8 mouse cellular contexts compared by ENCODE assay signal in the genomic region with DNA sequence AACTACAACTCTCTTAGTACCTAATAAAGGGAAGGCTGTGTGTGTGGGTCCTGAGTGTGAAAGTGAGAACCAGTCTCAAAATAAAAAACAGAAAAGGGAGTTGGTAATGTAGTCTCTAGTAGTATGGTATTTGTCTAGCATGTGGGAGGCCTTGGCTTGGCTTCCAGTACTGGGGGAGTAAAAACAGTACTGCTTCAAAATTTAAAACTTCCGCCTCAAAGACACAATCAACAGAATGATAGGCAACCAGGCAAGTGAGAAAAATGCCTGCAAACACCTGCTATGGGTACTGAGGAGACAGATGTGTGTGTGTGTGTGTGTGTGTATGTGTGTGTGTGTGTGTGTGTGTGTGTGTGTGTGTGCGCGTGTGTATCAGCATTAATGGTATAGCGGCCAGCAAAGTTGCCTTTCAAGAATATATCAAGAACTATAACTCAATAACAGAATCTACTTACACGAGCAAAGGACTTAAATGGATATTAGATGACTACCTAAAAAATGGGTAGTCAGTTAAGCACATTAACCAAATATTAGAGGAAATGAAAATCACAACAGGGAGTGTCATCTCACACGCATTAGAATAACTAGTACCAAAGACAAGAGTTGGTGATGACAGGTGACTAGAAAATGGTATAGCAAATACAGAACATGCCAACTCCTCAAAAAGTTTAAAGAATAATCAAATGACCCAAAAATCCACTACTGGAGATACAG. TPM values are rescaled to one million over a fixed set of nuclear protein-coding genes. Genes with fewer than 3 reads are reported as not detected.
DNase-seq lines count a peak whose midpoint lies in the region; ATAC-seq lines count a peak whose summit lies in the region.

No protein-coding gene starts in this region.

- intact Hi-C loops in left cerebral cortex, postnatal 36 days (cut with DNase I), result no loop called here

- no peaks in the 10 kb centered on the region for H3K27me3 ChIP-seq in heart, embryonic 11.5 days (ENCODE audit: control insufficient read depth, insufficient read depth, low read length)
- no peaks in the 10 kb centered on the region for H3K27me3 ChIP-seq in lung, embryonic 16.5 days (ENCODE audit: control insufficient read depth, insufficient read depth, low read depth, low read length)

- no peak for DNase-seq in heart, adult 9 months (ENCODE audit: low spot score in 2 of 2)
- no peak for DNase-seq in lung, postnatal 36 days
- DNase-seq in left cerebral cortex, postnatal 36 days (ENCODE audit: low spot score in 2 of 2), result peak; percentile 34 to 45
- DNase-seq in right cerebral cortex, postnatal 25 days, result peak; percentile 35
- no peak for DNase-seq in embryo, embryonic 10.5 days (ENCODE audit: low spot score)

- peaks cover 5% of the 10 kb centered on the region; the same call in 1 of the 2 replicates for H3K4me1 ChIP-seq in heart, embryonic 11.5 days (ENCODE audit: control insufficient read depth, insufficient read depth, low read length)
- H3K4me1 ChIP-seq in lung, embryonic 16.5 days (replicated peaks; ENCODE audit: control insufficient read depth, insufficient read depth, low read length), result peaks cover 3% of the 10 kb centered on the region; the same call in 1 of the 2 replicates

- WGBS in heart, embryonic 11.5 days (ENCODE audit: insufficient replicate concordance), result 89% methylated on average over 6 of the region's 6 CpGs
- 90% methylated on average over 6 of the region's 6 CpGs for WGBS in lung, embryonic 16.5 days

- ATAC-seq in heart, embryonic 11.5 days (replicated peaks; ENCODE audit: insufficient number of reproducible peaks, low FRiP score, low TSS enrichment), result no peak
- ATAC-seq in lung, embryonic 16.5 days (ENCODE audit: low read depth), result no peak
- no peak for ATAC-seq in megakaryocyte progenitor cell, adult 5-6 weeks (replicated peaks; ENCODE audit: poor library complexity)

- no peak overlapping the region for H3K27ac ChIP-seq in heart, embryonic 11.5 days (ENCODE audit: low read depth, low read length)
- no peak overlapping the region for H3K27ac ChIP-seq in lung, embryonic 16.5 days (ENCODE audit: low read length)

- no peaks in the 10 kb centered on the region for H3K36me3 ChIP-seq in heart, embryonic 11.5 days (ENCODE audit: control insufficient read depth, insufficient read depth, low read length)
- peaks cover 3% of the 10 kb centered on the region; the same call in 1 of the 2 replicates for H3K36me3 ChIP-seq in lung, embryonic 16.5 days (ENCODE audit: control insufficient read depth, insufficient read depth, low read length)

- H3K9me3 ChIP-seq in heart, embryonic 11.5 days (replicated peaks; ENCODE audit: control insufficient read depth, low read length), result no peaks in the 10 kb centered on the region
- H3K9me3 ChIP-seq in lung, embryonic 16.5 days (ENCODE audit: control insufficient read depth, low read length), result no peaks in the 10 kb centered on the region

- H3K9ac ChIP-seq in heart, embryonic 11.5 days (ENCODE audit: low read depth, low read length), result no peak overlapping the region
- no peak overlapping the region for H3K9ac ChIP-seq in lung, embryonic 16.5 days (ENCODE audit: low read length)

- peak overlapping the region; percentile 82 for H3K4me2 ChIP-seq in heart, embryonic 11.5 days
- H3K4me2 ChIP-seq in lung, embryonic 16.5 days (ENCODE audit: low read depth, low read length), result peak overlapping the region; percentile 60; the same call in 1 of the 2 replicates

- peak overlapping the region; percentile 82; the same call in 1 of the 2 replicates for H3K4me3 ChIP-seq in heart, embryonic 11.5 days (ENCODE audit: low read depth, low read length)
- H3K4me3 ChIP-seq in lung, embryonic 16.5 days (ENCODE audit: low read length), result no peak overlapping the region; the same call in none of the 2 replicates

RNA-seq across cellular contexts. Expression of a gene that starts 1.5 kb away (rescaled TPM):
- polyA plus RNA-seq in heart, embryonic 11.5 days (2014; fragmentation: Nextera tagmentation; extraction: Ambion mirVana), result 17.9 and 18.9 TPM in 2 replicates
- 16.6 and 19.5 TPM in 2 replicates for polyA plus RNA-seq in lung, embryonic 16.5 days (2015; fragmentation: Nextera tagmentation; extraction: Ambion mirVana)
- 10 to 100 TPM; 10.8 to 14.6 TPM for total RNA-seq in left cerebral cortex, postnatal 36 days (2021)
- 3.6 and 4.5 TPM in 2 replicates for total RNA-seq in megakaryocyte progenitor cell, adult 5-6 weeks (2015)
- total RNA-seq in megakaryocyte progenitor cell, adult 5-6 weeks (2017), result 13.0 and 14.7 TPM in 2 replicates

RNA-seq across cellular contexts. Expression of a gene that starts 25.4 kb away (rescaled TPM):
- polyA plus RNA-seq in heart, embryonic 11.5 days (2014; fragmentation: Nextera tagmentation; extraction: Ambion mirVana), result 42.7 and 45.2 TPM in 2 replicates
- polyA plus RNA-seq in lung, embryonic 16.5 days (2015; fragmentation: Nextera tagmentation; extraction: Ambion mirVana), result 35.3 and 37.7 TPM in 2 replicates
- 10 to 100 TPM; 26.0 to 28.3 TPM for total RNA-seq in left cerebral cortex, postnatal 36 days (2021)
- total RNA-seq in megakaryocyte progenitor cell, adult 5-6 weeks (2015), result 55.4 and 63.3 TPM in 2 replicates
- total RNA-seq in megakaryocyte progenitor cell, adult 5-6 weeks (2017), result 43.5 and 52.9 TPM in 2 replicates

Comparison
In these comparisons a context has a peak if more than half of its experiments do, and no peak if none do; other contexts are left out.
1. DNase-seq: peak in left cerebral cortex, postnatal 36 days (2 of 2) and right cerebral cortex, postnatal 25 days (single experiment); none in heart, adult 9 months (0 of 2), lung, postnatal 36 days (single experiment) and embryo, embryonic 10.5 days (single experiment).